Mouse (Mus musculus): ENCODE results near the gene Dnah5. TPM values are rescaled to one million over a fixed set of nuclear protein-coding genes. Genes with fewer than 3 reads are reported as not detected.

The Dnah5 gene
- total and polyA plus RNA-seq, 2 experiments from 2014 or later, result under 0.01 TPM; not detected in 1

DNA sequence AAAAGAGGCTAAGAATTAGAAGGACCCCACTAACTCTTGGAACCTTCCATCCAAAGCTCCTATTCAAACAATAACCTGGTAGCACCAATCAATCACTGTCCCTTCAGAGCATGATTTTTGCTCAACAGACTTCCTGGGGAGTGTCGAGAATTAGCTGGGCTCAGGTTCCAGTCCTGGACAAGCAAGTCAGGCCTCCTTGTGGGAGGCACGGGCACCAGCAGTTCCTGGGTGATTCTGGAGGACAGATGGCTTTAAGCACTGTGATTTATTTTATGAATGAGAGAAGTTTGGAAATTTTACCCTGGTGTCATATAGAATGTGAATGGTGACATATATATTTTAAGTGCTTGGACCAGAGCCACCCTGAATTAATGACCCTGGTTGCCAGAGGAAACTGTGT, 4.0 kb downstream of the Dnah5 start:
- no peaks in the 10 kb centered on the region for H3K4me1 ChIP-seq (ENCODE audit: control insufficient read depth, insufficient read depth)
- no peak overlapping the region for H3K4me2 ChIP-seq (ENCODE audit: low read depth, low read length)
- DNase-seq (ENCODE audit: low spot score) (no peak), ATAC-seq (ENCODE audit: insufficient read depth, low read depth) (no peak)
- 50% methylated on average over 2 of the region's 2 CpGs for WGBS
- TF ChIP-seq EP300 (IDR thresholded peaks at IDR 0.05; ENCODE audit: low read depth) (no peak), CTCF (IDR thresholded peaks at IDR 0.05; ENCODE audit: low read depth) (no peak)
- H3K27me3 ChIP-seq (ENCODE audit: control insufficient read depth, insufficient read depth, low read length), result no peaks in the 10 kb centered on the region
- no peaks in the 10 kb centered on the region for H3K36me3 ChIP-seq (replicated peaks; ENCODE audit: control insufficient read depth, insufficient read depth, low read length)
- H3K4me3 ChIP-seq (ENCODE audit: low read depth, low read length), result no peak overlapping the region
- H3K27ac ChIP-seq (ENCODE audit: low read depth), result no peak overlapping the region
- H3K9ac ChIP-seq (replicated peaks; ENCODE audit: low read depth, low read length), result no peak overlapping the region
- H3K9me3 ChIP-seq (replicated peaks; ENCODE audit: control insufficient read depth, low read length), result no peaks in the 10 kb centered on the region

DNA sequence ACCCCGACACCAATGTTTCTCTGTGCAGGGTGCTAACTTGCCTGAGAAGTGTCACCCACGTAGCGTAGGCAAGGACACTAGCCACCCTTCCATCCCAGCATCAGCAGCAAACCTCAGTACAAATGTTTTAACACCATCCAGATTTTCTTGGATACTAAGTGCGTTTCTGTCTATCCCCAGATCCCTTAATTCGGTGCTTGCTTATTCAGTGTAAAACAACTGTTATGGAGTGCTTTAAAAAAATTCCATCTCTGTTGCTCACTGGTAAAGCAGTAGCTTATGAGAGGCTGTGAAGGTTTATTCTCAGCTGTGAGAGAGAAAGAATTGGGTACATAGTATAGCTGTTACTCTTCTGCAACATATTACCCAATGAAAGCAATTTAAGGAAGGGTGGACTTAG, 9.5 kb downstream of the Dnah5 start:
- no peak for DNase-seq (ENCODE audit: low spot score)
- no peaks in the 10 kb centered on the region for H3K4me1 ChIP-seq (ENCODE audit: control insufficient read depth, insufficient read depth)
- no peaks in the 10 kb centered on the region for H3K27me3 ChIP-seq (ENCODE audit: control insufficient read depth, insufficient read depth, low read length)
- H3K27ac ChIP-seq (ENCODE audit: low read depth), result no peak overlapping the region
- 86% methylated on average over 5 of the region's 5 CpGs for WGBS
- no peak for ATAC-seq (ENCODE audit: insufficient read depth, low read depth)
- H3K4me2 ChIP-seq (ENCODE audit: low read depth, low read length), result no peak overlapping the region
- H3K36me3 ChIP-seq (replicated peaks; ENCODE audit: control insufficient read depth, insufficient read depth, low read length), result no peaks in the 10 kb centered on the region
- no peak overlapping the region for H3K9ac ChIP-seq (replicated peaks; ENCODE audit: low read depth, low read length)
- H3K4me3 ChIP-seq (ENCODE audit: low read depth, low read length), result no peak overlapping the region
- no peaks in the 10 kb centered on the region for H3K9me3 ChIP-seq (replicated peaks; ENCODE audit: control insufficient read depth, low read length)
- TF ChIP-seq CTCF (IDR thresholded peaks at IDR 0.05; ENCODE audit: low read depth), result no peak
- TF ChIP-seq EP300 (IDR thresholded peaks at IDR 0.05; ENCODE audit: low read depth), result no peak

DNA sequence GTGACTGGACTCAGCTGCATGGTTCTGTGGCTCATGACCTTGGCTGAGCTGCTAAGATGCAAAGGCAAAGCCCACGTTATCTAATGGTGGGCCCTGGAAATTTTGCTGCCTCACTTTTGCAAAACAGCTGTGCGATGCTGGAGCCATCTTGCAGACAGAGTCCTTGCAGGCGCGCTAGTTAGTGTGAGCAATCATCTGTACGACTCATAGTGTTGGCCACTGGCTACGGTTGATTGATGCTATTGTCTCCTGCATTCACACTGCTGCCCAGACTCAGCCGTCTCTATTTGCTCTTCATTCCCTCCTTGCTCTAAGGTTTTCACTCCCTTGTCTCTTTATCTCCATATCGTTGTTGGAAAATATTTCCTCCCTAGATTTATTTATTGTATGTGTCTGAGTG, 12.8 kb downstream of the Dnah5 start:
- ATAC-seq (ENCODE audit: insufficient read depth, low read depth) (no peak), DNase-seq (ENCODE audit: low spot score) (no peak)
- Histone ChIP-seq H3K27me3 (ENCODE audit: control insufficient read depth, insufficient read depth, low read length) (no peaks in the 10 kb centered on the region), H3K27ac (ENCODE audit: low read depth) (no peak overlapping the region), H3K9me3 (replicated peaks; ENCODE audit: control insufficient read depth, low read length) (no peaks in the 10 kb centered on the region), H3K36me3 (replicated peaks; ENCODE audit: control insufficient read depth, insufficient read depth, low read length) (no peaks in the 10 kb centered on the region), H3K9ac (replicated peaks; ENCODE audit: low read depth, low read length) (no peak overlapping the region), H3K4me2 (ENCODE audit: low read depth, low read length) (no peak overlapping the region), H3K4me1 (ENCODE audit: control insufficient read depth, insufficient read depth) (no peaks in the 10 kb centered on the region), H3K4me3 (ENCODE audit: low read depth, low read length) (no peak overlapping the region)
- TF ChIP-seq EP300 (IDR thresholded peaks at IDR 0.05; ENCODE audit: low read depth) (no peak), CTCF (IDR thresholded peaks at IDR 0.05; ENCODE audit: low read depth) (no peak)
- 62% methylated on average over 8 of the region's 8 CpGs for WGBS

- WGBS, result 51% methylated on average over 3 of the region's 3 CpGs
Measured at GRCm38 (mm10) chr15:28227316-28227715, 23.8 kb downstream of the Dnah5 start.

GRCm38 (mm10) chr15:28260250-28260649, 56.7 kb downstream of the Dnah5 start:
- no peaks in the 10 kb centered on the region for H3K9me3 ChIP-seq (replicated peaks; ENCODE audit: control insufficient read depth, low read length)
- no peaks in the 10 kb centered on the region for H3K27me3 ChIP-seq (ENCODE audit: control insufficient read depth, insufficient read depth, low read length)
- no peak overlapping the region for H3K9ac ChIP-seq (replicated peaks; ENCODE audit: low read depth, low read length)
- no peak overlapping the region for H3K27ac ChIP-seq (ENCODE audit: low read depth)
- H3K36me3 ChIP-seq (replicated peaks; ENCODE audit: control insufficient read depth, insufficient read depth, low read length), result no peaks in the 10 kb centered on the region
- no peak overlapping the region for H3K4me3 ChIP-seq (ENCODE audit: low read depth, low read length)
- ATAC-seq (ENCODE audit: insufficient read depth, low read depth) (no peak), DNase-seq (ENCODE audit: low spot score) (no peak)
- WGBS, result 50% methylated on average over 1 of the region's 1 CpGs
- H3K4me1 ChIP-seq (ENCODE audit: control insufficient read depth, insufficient read depth), result no peaks in the 10 kb centered on the region
- no peak overlapping the region for H3K4me2 ChIP-seq (ENCODE audit: low read depth, low read length)
- TF ChIP-seq CTCF (IDR thresholded peaks at IDR 0.05; ENCODE audit: low read depth) (no peak), EP300 (IDR thresholded peaks at IDR 0.05; ENCODE audit: low read depth) (no peak)

More at GRCm38 (mm10) chr15:28227316-28227715, 23.8 kb downstream of the Dnah5 start:
- DNase-seq (ENCODE audit: low spot score) (no peak), ATAC-seq (ENCODE audit: insufficient read depth, low read depth) (no peak)
- Histone ChIP-seq H3K27me3 (ENCODE audit: control insufficient read depth, insufficient read depth, low read length) (no peaks in the 10 kb centered on the region), H3K9me3 (replicated peaks; ENCODE audit: control insufficient read depth, low read length) (no peaks in the 10 kb centered on the region), H3K36me3 (replicated peaks; ENCODE audit: control insufficient read depth, insufficient read depth, low read length) (no peaks in the 10 kb centered on the region), H3K9ac (replicated peaks; ENCODE audit: low read depth, low read length) (no peak overlapping the region), H3K4me2 (ENCODE audit: low read depth, low read length) (no peak overlapping the region), H3K27ac (ENCODE audit: low read depth) (no peak overlapping the region), H3K4me1 (ENCODE audit: control insufficient read depth, insufficient read depth) (no peaks in the 10 kb centered on the region), H3K4me3 (ENCODE audit: low read depth, low read length) (no peak overlapping the region)
- TF ChIP-seq CTCF (IDR thresholded peaks at IDR 0.05; ENCODE audit: low read depth), result no peak
- no peak for TF ChIP-seq EP300 (IDR thresholded peaks at IDR 0.05; ENCODE audit: low read depth)

GRCm38 (mm10) chr15:28299438-28299837, 95.9 kb downstream of the Dnah5 start:
- ATAC-seq (ENCODE audit: insufficient read depth, low read depth) (no peak), DNase-seq (ENCODE audit: low spot score) (no peak)
- TF ChIP-seq EP300 (IDR thresholded peaks at IDR 0.05; ENCODE audit: low read depth) (no peak), CTCF (IDR thresholded peaks at IDR 0.05; ENCODE audit: low read depth) (no peak)
- H3K27ac ChIP-seq (ENCODE audit: low read depth), result no peak overlapping the region
- no peaks in the 10 kb centered on the region for H3K9me3 ChIP-seq (replicated peaks; ENCODE audit: control insufficient read depth, low read length)
- WGBS, result 85% methylated on average over 4 of the region's 4 CpGs
- no peaks in the 10 kb centered on the region for H3K36me3 ChIP-seq (replicated peaks; ENCODE audit: control insufficient read depth, insufficient read depth, low read length)
- H3K4me2 ChIP-seq (ENCODE audit: low read depth, low read length), result no peak overlapping the region
- H3K4me1 ChIP-seq (ENCODE audit: control insufficient read depth, insufficient read depth), result no peaks in the 10 kb centered on the region
- H3K27me3 ChIP-seq (ENCODE audit: control insufficient read depth, insufficient read depth, low read length), result no peaks in the 10 kb centered on the region
- H3K9ac ChIP-seq (replicated peaks; ENCODE audit: low read depth, low read length), result no peak overlapping the region
- no peak overlapping the region for H3K4me3 ChIP-seq (ENCODE audit: low read depth, low read length)

All from heart, postnatal 0 days (tissue).